Mouse (Mus musculus) naive thymus-derived CD4-positive, alpha-beta T cell, adult 5 months (primary cell): ENCODE results near the gene Prkch. TPM values are rescaled to one million over a fixed set of nuclear protein-coding genes. Genes with fewer than 3 reads are reported as not detected.

Experiments
- polyA plus RNA-seq: library from polyadenylated mRNA; unstranded; fragments of 100-300 nt; shearing (Covaris generic); gene quantifications from one replicate; pipeline ENCODE4 v1.2.1, GENCODE M21; 2017

The Prkch gene
- polyA plus RNA-seq, result 366 TPM

DNA sequence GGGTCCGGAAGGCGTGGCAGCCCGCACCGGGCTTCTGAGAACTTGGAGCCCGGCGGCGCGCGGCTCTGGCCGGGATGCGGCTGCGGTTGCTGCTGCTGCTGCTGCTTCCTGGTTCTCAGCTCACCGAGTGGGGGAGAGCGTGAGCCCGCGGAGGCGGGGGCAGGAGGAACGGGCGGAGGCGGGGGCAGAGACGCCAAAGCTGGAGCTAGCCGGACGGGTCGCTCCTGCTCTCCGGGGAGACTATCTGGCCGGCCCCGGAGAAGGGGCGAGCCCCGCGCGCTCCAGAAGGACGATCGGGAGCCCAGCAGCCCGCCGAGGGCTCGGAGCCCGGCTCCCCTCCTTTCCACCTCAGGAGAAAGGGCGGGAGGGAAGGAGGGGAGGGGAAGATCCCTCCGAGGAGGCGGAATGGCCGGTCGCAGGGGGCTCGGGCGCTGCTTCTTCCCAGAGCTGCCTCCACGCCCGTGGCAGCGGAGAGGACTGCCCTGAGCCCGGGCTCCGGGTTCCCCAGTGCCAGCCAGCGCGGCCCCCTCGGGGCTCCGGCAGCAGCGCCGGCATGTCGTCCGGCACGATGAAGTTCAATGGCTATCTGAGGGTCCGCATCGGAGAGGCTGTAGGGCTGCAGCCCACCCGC, at the start of gene Prkch:
Gene Prkch (plus strand): TSS at position 187 of the 631 bp plus-strand sequence.

GRCm38 (mm10) chr12:73546086-73546711, 38.4 kb upstream of the Prkch start, which contains the start of gene Tmem30b:
Gene Tmem30b (minus strand): TSS chr12:73546392.

Other genes starting within 250 kb of the Prkch start
- gene Tmem30b, start 38.4 kb upstream of the Prkch start, polyA plus RNA-seq, result 0.15 TPM